Mouse (Mus musculus) ES-E14 (cell line): ENCODE results near the gene Pax5. TPM values are rescaled to one million over a fixed set of nuclear protein-coding genes. Genes with fewer than 3 reads are reported as not detected.

Experiments
- DNase-seq: peaks from one replicate; pipeline ENCODE4 v3.0.0-alpha.2; 2013; ENCODE audit warnings: low read depth, low spot score
- H3K27ac ChIP-seq: 2 replicates; pipeline ENCODE4 v1.5.1; 2012; ENCODE audit warnings: low read depth, mild to moderate bottlenecking, low read length, moderate library complexity, mixed read lengths; ENCODE audit not compliant: poor library complexity, insufficient read depth, severe bottlenecking
- H3K36me3 ChIP-seq: 2 replicates; pipeline ENCODE4 v1.6.1; 2012; ENCODE audit warnings: mild to moderate bottlenecking, low read length, moderate library complexity, mixed read lengths; ENCODE audit not compliant: control insufficient read depth, poor library complexity, insufficient read depth, severe bottlenecking
- H3K4me1 ChIP-seq, 2 experiments: fragments of 150-350 bp in 1 of 2; sonication (generic) in 1 of 2; 2 replicates each; pipeline ENCODE4 v1.6.1; 2012; ENCODE audit warnings: low read length in 2 of 2, mild to moderate bottlenecking in 1 of 2, mixed read lengths in 1 of 2; ENCODE audit not compliant: control insufficient read depth in 2 of 2, insufficient read depth in 2 of 2, poor library complexity in 1 of 2
- H3K4me3 ChIP-seq, 2 experiments: fragments of 150-350 bp in 1 of 2; sonication (generic) in 1 of 2; 2 replicates each; pipeline ENCODE4 v1.5.1; 2012; ENCODE audit warnings: low read length in 2 of 2, low read depth in 1 of 2, mild to moderate bottlenecking in 1 of 2, mixed read lengths in 1 of 2; ENCODE audit not compliant: insufficient read depth in 1 of 2, poor library complexity in 1 of 2, severe bottlenecking in 1 of 2
- H3K9ac ChIP-seq: 2 replicates; pipeline ENCODE4 v1.6.1; 2012; ENCODE audit warnings: low read depth, mild to moderate bottlenecking, low read length, mixed read lengths; ENCODE audit not compliant: poor library complexity, insufficient read depth, severe bottlenecking
- H3K9me3 ChIP-seq: fragments of 150-350 bp; sonication (generic); 2 replicates; pipeline ENCODE4 v1.6.1; 2012; ENCODE audit warnings: low read depth, mild to moderate bottlenecking, low read length; ENCODE audit not compliant: control insufficient read depth, insufficient read depth
- CHD2 ChIP-seq: IDR thresholded peaks from 2 replicates; pipeline ENCODE4 v1.6.1; 2014; ENCODE audit warnings: mild to moderate bottlenecking, low read depth, low read length, inconsistent platforms
- HCFC1 ChIP-seq: IDR thresholded peaks from 2 replicates; pipeline ENCODE4 v1.6.1; 2012; ENCODE audit warnings: low read length, inconsistent platforms, borderline replicate concordance; ENCODE audit not compliant: insufficient read depth
- MAFK ChIP-seq: IDR thresholded peaks from 2 replicates; pipeline ENCODE4 v1.6.1; 2014; ENCODE audit warnings: mild to moderate bottlenecking, low read depth, low read length, inconsistent platforms; ENCODE audit not compliant: insufficient read depth
- ZC3H11A ChIP-seq: IDR thresholded peaks from 2 replicates; pipeline ENCODE4 v1.6.1; 2012; ENCODE audit warnings: low read depth, mild to moderate bottlenecking, inconsistent platforms, low read length, borderline replicate concordance
- ZNF384 ChIP-seq: IDR thresholded peaks from 2 replicates; pipeline ENCODE4 v1.6.1; 2012; ENCODE audit warnings: low read depth, low read length, inconsistent platforms
- in situ Hi-C, 2 experiments: fragments of 600-800 bp; cut with MboI; formaldehyde crosslinking; loops; one replicate each; pipeline ENCODE4 v1.15.1; 2025; ENCODE audit warnings: low sequenced_read_pairs in 2 of 2, inconsistent platforms in 1 of 2; ENCODE audit not compliant: unreplicated experiment in 2 of 2
- total RNA-seq: library from RNA; depleted of rRNA; stranded (reverse); fragments of 300-350 nt; gene quantifications from 2 replicates; pipeline ENCODE4 v1.2.3, GENCODE M21; 2012

Pax5 gene
- total RNA-seq, 1 experiment, result 0.13 TPM

- in situ Hi-C loops, result no loop called here
- H3K4me3 ChIP-seq, result no peak overlapping the region
- H3K9ac ChIP-seq, result no peak overlapping the region
- no peak for DNase-seq
- H3K9me3 ChIP-seq, result no peaks in the 10 kb centered on the region
- H3K36me3 ChIP-seq, result no peaks in the 10 kb centered on the region
- TF ChIP-seq MAFK, result no peak
- TF ChIP-seq ZC3H11A, result no peak
- TF ChIP-seq CHD2, result no peak
- no peak for TF ChIP-seq HCFC1
- no peak for TF ChIP-seq ZNF384
- H3K27ac ChIP-seq, result no peak overlapping the region
- H3K4me1 ChIP-seq, result peaks cover 0 to 4% of the 10 kb centered on the region in 2 experiments; a peak in 1 of 4 replicates
Observed at GRCm38 (mm10) chr4:44498156-44498555, 212.1 kb downstream of the Pax5 start.

GRCm38 (mm10) chr4:44495836-44496235 is 214.5 kb downstream of the Pax5 start:
- in situ Hi-C loops, result no loop called here

GRCm38 (mm10) chr4:44493756-44494155 is 216.5 kb downstream of the Pax5 start:
- no peak overlapping the region for H3K4me3 ChIP-seq
- H3K4me1 ChIP-seq, result 0 out of 4 replicates have a peak, but pooled peaks cover 2 to 3% of the 10 kb centered on the region in 2 experiments
- TF ChIP-seq HCFC1 (no peak), ZC3H11A (no peak), ZNF384 (no peak), CHD2 (no peak), MAFK (no peak)
- H3K36me3 ChIP-seq, result no peaks in the 10 kb centered on the region
- H3K9ac ChIP-seq, result no peak overlapping the region
- no peak overlapping the region for H3K27ac ChIP-seq
- H3K9me3 ChIP-seq, result no peaks in the 10 kb centered on the region
- in situ Hi-C loops, result no loop called here
- no peak for DNase-seq

More at GRCm38 (mm10) chr4:44495836-44496235, 214.5 kb downstream of the Pax5 start:
- H3K9me3 ChIP-seq, result no peaks in the 10 kb centered on the region
- H3K4me3 ChIP-seq, result no peak overlapping the region
- H3K36me3 ChIP-seq, result no peaks in the 10 kb centered on the region
- DNase-seq, result no peak
- no peak overlapping the region for H3K9ac ChIP-seq
- peaks cover under 1 to 5% of the 10 kb centered on the region in 2 experiments; a peak in 1 of 4 replicates for H3K4me1 ChIP-seq
- no peak overlapping the region for H3K27ac ChIP-seq
- TF ChIP-seq ZC3H11A, result no peak

DNA sequence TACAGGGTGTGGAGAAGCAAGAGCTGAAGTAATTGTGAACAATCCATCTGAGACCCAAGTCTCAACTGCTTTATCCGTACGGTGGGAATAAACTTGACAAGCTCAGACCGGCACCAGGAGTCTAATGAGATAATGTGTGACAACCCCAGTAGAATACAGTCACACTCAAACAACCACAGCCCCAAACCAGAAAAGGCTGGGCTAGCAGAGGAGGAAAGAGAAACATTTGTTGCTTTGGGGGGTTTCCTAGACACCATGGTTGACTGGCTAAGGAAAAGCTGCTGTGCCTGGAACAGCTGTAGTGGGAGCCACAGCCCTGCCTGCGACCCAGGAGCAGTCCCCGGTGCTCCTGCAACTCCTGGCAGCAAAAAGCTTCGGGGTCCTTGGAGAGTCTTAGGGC is 219.4 kb downstream of the Pax5 start:
- Histone ChIP-seq H3K9me3 (no peaks in the 10 kb centered on the region), H3K36me3 (no peaks in the 10 kb centered on the region), H3K27ac (no peak overlapping the region), H3K4me1 (0 out of 4 replicates have a peak, but pooled peaks cover 2 to 3% of the 10 kb centered on the region in 2 experiments), H3K4me3 (no peak overlapping the region), H3K9ac (no peak overlapping the region)
- no peak for DNase-seq
- TF ChIP-seq MAFK, result no peak
- TF ChIP-seq HCFC1, result no peak
- no peak for TF ChIP-seq ZC3H11A
- no peak for TF ChIP-seq ZNF384
- no peak for TF ChIP-seq CHD2
- in situ Hi-C loops, result no loop called here

- Histone ChIP-seq H3K4me3 (no peak overlapping the region), H3K9me3 (no peaks in the 10 kb centered on the region), H3K9ac (no peak overlapping the region), H3K36me3 (no peaks in the 10 kb centered on the region), H3K27ac (no peak overlapping the region), H3K4me1 (0 out of 4 replicates have a peak, but pooled peaks cover 2 to 3% of the 10 kb centered on the region in 2 experiments)
- TF ChIP-seq ZC3H11A (no peak), MAFK (no peak), HCFC1 (no peak), CHD2 (no peak), ZNF384 (no peak)
- in situ Hi-C loops, result no loop called here
- DNase-seq, result no peak
Observed at GRCm38 (mm10) chr4:44488702-44489101, 221.6 kb downstream of the Pax5 start.
